In genomic region chr17:30053463-30053862, GRCm38 (mm10) we compare ENCODE assay signal across 18 mouse cellular contexts. TPM values are rescaled to one million over a fixed set of nuclear protein-coding genes. Genes with fewer than 3 reads are reported as not detected.
DNase-seq lines count a peak whose midpoint lies in the region; ATAC-seq and TF ChIP-seq lines count a peak whose summit lies in the region.
"Had no signal": no experiment of that assay in that cellular context is flagged by ENCODE, and none has a peak within 500 bp of the region (broad histone marks: within the 10 kb centered on the region; RNA-seq: fewer than 3 reads in every experiment).

No protein-coding gene starts in this region.

- H3K4me2 ChIP-seq in liver, postnatal 0 days (ENCODE audit: low read depth, low read length), result no peak overlapping the region
- H3K4me2 ChIP-seq in myocyte (ENCODE audit: low read depth), result peak overlapping the region; percentile 7
- H3K4me2 ChIP-seq in midbrain, embryonic 16.5 days (ENCODE audit: low read length), result no peak overlapping the region
- H3K4me2 ChIP-seq: hindbrain, embryonic 12.5 days; lung, embryonic 15.5 days had no signal

- no peaks in the 10 kb centered on the region for H3K36me3 ChIP-seq in liver, postnatal 0 days (replicated peaks; ENCODE audit: insufficient read depth, low read length)
- no peaks in the 10 kb centered on the region for H3K36me3 ChIP-seq in myocyte (ENCODE audit: control insufficient read depth, insufficient read depth)
- no peaks in the 10 kb centered on the region for H3K36me3 ChIP-seq in midbrain, embryonic 16.5 days (ENCODE audit: control insufficient read depth, insufficient read depth, low read length)
- peaks cover 23% of the 10 kb centered on the region for H3K36me3 ChIP-seq in embryonic facial prominence, embryonic 10.5 days (replicated peaks)
- H3K36me3 ChIP-seq: lung, embryonic 15.5 days had no signal

- no peaks in the 10 kb centered on the region for H3K27me3 ChIP-seq in liver, postnatal 0 days (ENCODE audit: insufficient read depth, low read length)
- no peaks in the 10 kb centered on the region for H3K27me3 ChIP-seq in myocyte (ENCODE audit: control insufficient read depth, insufficient read depth, insufficient read length)
- no peaks in the 10 kb centered on the region for H3K27me3 ChIP-seq in midbrain, embryonic 16.5 days (ENCODE audit: control insufficient read depth, insufficient read depth, low read depth, low read length)
- H3K27me3 ChIP-seq in embryonic facial prominence, embryonic 10.5 days (replicated peaks; ENCODE audit: low read depth, poor library complexity, severe bottlenecking), result no peaks in the 10 kb centered on the region
- H3K27me3 ChIP-seq: CH12.LX; hindbrain, embryonic 12.5 days; lung, embryonic 15.5 days had no signal

- no peak overlapping the region for H3K9ac ChIP-seq in liver, postnatal 0 days (replicated peaks)
- H3K9ac ChIP-seq in midbrain, embryonic 16.5 days (ENCODE audit: low read depth, low read length), result no peak overlapping the region
- H3K9ac ChIP-seq: hindbrain, embryonic 12.5 days; lung, embryonic 15.5 days had no signal

- TF ChIP-seq CTCF in liver, postnatal 0 days (IDR thresholded peaks at IDR 0.05; ENCODE audit: low read depth), result no peak

- intact Hi-C loops in heart, postnatal 36 days (cut with DNase I), result no loop called here

- H3K9me3 ChIP-seq in liver, postnatal 0 days (ENCODE audit: low read length), result no peaks in the 10 kb centered on the region
- H3K9me3 ChIP-seq in midbrain, embryonic 16.5 days (replicated peaks; ENCODE audit: control insufficient read depth, low read length, poor library complexity, severe bottlenecking), result no peaks in the 10 kb centered on the region
- H3K9me3 ChIP-seq in embryonic facial prominence, embryonic 10.5 days, result no peaks in the 10 kb centered on the region
- H3K9me3 ChIP-seq: hindbrain, embryonic 12.5 days; lung, embryonic 15.5 days had no signal

- no peak for ATAC-seq in liver, postnatal 0 days
- no peak for ATAC-seq in midbrain, embryonic 16.5 days

- peaks cover 87% of the 10 kb centered on the region for H3K79me2 ChIP-seq in myocyte (ENCODE audit: control insufficient read depth, insufficient read depth)

- no peak overlapping the region for H3ac ChIP-seq in myocyte (ENCODE audit: control insufficient read depth, insufficient read length)

- no peak overlapping the region for H3K4me3 ChIP-seq in liver, postnatal 0 days (ENCODE audit: low read depth, low read length)
- H3K4me3 ChIP-seq in myocyte, result no peak overlapping the region
- no peak overlapping the region for H3K4me3 ChIP-seq in midbrain, embryonic 16.5 days (ENCODE audit: low read depth, low read length)
- no peak overlapping the region for H3K4me3 ChIP-seq in embryonic facial prominence, embryonic 10.5 days
- H3K4me3 ChIP-seq: erythroblast, embryonic 14.5 days; hindbrain, embryonic 12.5 days; lung, embryonic 15.5 days had no signal

- 33% methylated on average over 9 of the region's 9 CpGs for WGBS in liver, postnatal 0 days (ENCODE audit: insufficient replicate concordance)
- 81% methylated on average over 9 of the region's 9 CpGs for WGBS in midbrain, embryonic 16.5 days
- WGBS in embryonic facial prominence, embryonic 10.5 days, result 91% methylated on average over 9 of the region's 9 CpGs

- peaks cover 12% of the 10 kb centered on the region for H3K4me1 ChIP-seq in liver, postnatal 0 days (ENCODE audit: insufficient read depth)
- H3K4me1 ChIP-seq in midbrain, embryonic 16.5 days (ENCODE audit: control insufficient read depth, insufficient read depth, low read length), result peaks cover 5% of the 10 kb centered on the region
- H3K4me1 ChIP-seq in embryonic facial prominence, embryonic 10.5 days, result no peaks in the 10 kb centered on the region

- no peak for TF ChIP-seq POLR2A in myocyte (IDR thresholded peaks at IDR 0.05; ENCODE audit: insufficient read length, low read depth)

- DNase-seq in heart, adult 8-10 months (ENCODE audit: low spot score), result peak; percentile 26
- DNase-seq in heart, postnatal 36 days, result no peak
- DNase-seq in liver, result peak; percentile 13
- DNase-seq in liver, postnatal 0 days, result no peak
- DNase-seq in brain, adult 2 months (ENCODE audit: low read depth, low spot score), result peak; percentile 67
- no peak for DNase-seq in embryonic facial prominence, embryonic 10.5 days (ENCODE audit: low spot score)
- DNase-seq: adrenal gland, postnatal 36 days; cerebellum, adult 11 months; gastrocnemius, postnatal 10 days; kidney, adult 9 months; midbrain, embryonic 14.5 days had no signal

- H3K27ac ChIP-seq in liver, postnatal 0 days (ENCODE audit: low read depth), result no peak overlapping the region
- no peak overlapping the region for H3K27ac ChIP-seq in midbrain, embryonic 16.5 days (ENCODE audit: low read length)
- no peak overlapping the region for H3K27ac ChIP-seq in embryonic facial prominence, embryonic 10.5 days (replicated peaks)
- H3K27ac ChIP-seq: hindbrain, embryonic 12.5 days; lung, embryonic 15.5 days; stomach, postnatal 0 days had no signal

- no peak for TF ChIP-seq EP300 in liver, postnatal 0 days (IDR thresholded peaks at IDR 0.05; ENCODE audit: low read depth)

TF ChIP-seq in myocyte, 11 proteins besides CTCF, POLR2A, EP300 and RAD21:
- no peak for TF ChIP-seq REST (IDR thresholded peaks at IDR 0.05; ENCODE audit: insufficient read depth, insufficient read length)
- no peak for TF ChIP-seq TCF3 (IDR thresholded peaks at IDR 0.05; ENCODE audit: insufficient read length, low read depth)
- no peak for TF ChIP-seq SRF (IDR thresholded peaks at IDR 0.05; ENCODE audit: control insufficient read depth, insufficient read length, low read depth)
- no peak for TF ChIP-seq CEBPB (IDR thresholded peaks at IDR 0.05; ENCODE audit: insufficient read depth, poor library complexity, severe bottlenecking)
- no peak for TF ChIP-seq MAX (IDR thresholded peaks at IDR 0.05; ENCODE audit: low read depth)
- no peak for TF ChIP-seq MYOD1 (IDR thresholded peaks at IDR 0.05; ENCODE audit: control insufficient read depth in 1 of 3, insufficient read length in 2 of 3, low read depth in 2 of 3)

RNA-seq across cellular contexts. Expression of gene Zfand3, which starts 48.9 kb away (rescaled TPM):
- 100 to 1,000 TPM; 132 to 150 (median 148) TPM for total RNA-seq in heart, adult 8-10 months (2022)
- total RNA-seq in heart, postnatal 36 days (2021), result 100 to 1,000 TPM; 134 to 142 TPM
- 24.7 and 26.2 TPM in 2 replicates for polyA plus RNA-seq in liver, postnatal 0 days (2015; fragmentation: Nextera tagmentation; extraction: Ambion mirVana)
- 138 TPM for polyA plus RNA-seq in myocyte (2012; fragmentation: generic; extraction: Trizol)
- 48.7 and 51.5 TPM in 2 replicates for polyA plus RNA-seq in midbrain, embryonic 16.5 days (2015; fragmentation: Nextera tagmentation; extraction: Ambion mirVana)
- polyA plus RNA-seq in embryonic facial prominence, embryonic 10.5 days (2016; fragmentation: Nextera tagmentation; extraction: Ambion mirVana), result 59.1 and 62.5 TPM in 2 replicates

Comparison
In these comparisons a context has a peak if more than half of its experiments do, and no peak if none do; other contexts are left out.
1. DNase-seq: peak in heart, adult 8-10 months (single experiment), liver (single experiment) and brain, adult 2 months (single experiment); none in heart, postnatal 36 days (0 of 2), liver, postnatal 0 days (single experiment) and embryonic facial prominence, embryonic 10.5 days (single experiment).